Mouse (Mus musculus) embryonic fibroblast, embryonic 13.5 days (primary cell): Measurements from ENCODE around the gene Cebpa.

Experiments
- CTCF ChIP-seq: IDR thresholded peaks from 2 replicates; pipeline ENCODE4 v1.5.1; 2011; ENCODE audit warnings: mild to moderate bottlenecking, control low read depth, low read length, moderate library complexity, borderline replicate concordance; ENCODE audit not compliant: insufficient read depth
- POLR2A ChIP-seq: IDR thresholded peaks from 2 replicates; pipeline ENCODE4 v1.6.1; 2011; ENCODE audit warnings: low read depth, mild to moderate bottlenecking, control low read depth, low read length, moderate library complexity

DNA sequence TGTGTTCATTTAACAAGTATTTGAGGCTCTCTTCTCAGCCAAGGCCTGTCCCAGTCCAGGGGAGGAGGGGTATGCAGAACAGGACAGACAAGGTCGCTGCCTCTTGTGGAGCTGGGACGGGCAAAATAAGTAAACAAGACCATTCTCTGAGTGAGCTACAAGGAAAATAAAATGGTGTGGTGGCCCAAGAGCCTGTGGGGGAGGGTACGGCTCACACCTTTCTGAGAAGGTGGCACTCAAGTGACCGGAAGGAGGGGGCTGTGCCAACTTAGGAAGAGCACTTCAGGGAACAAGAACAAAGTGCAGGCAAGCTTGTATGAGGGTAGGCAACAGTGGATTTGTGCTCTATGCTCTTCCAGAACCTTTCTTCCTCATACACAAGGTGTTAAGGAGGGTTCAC is 6.0 kb upstream of the Cebpa start:
- TF ChIP-seq CTCF (no peak), POLR2A (no peak)
